Mouse (Mus musculus): ENCODE measurements at regions not wholly inside any gene's neighbourhood (a gene's known extent, or its start where the extent isn't known, plus 50 kb on each side); places are given as distances from the start of the nearest gene placed in this dataset.

DNA sequence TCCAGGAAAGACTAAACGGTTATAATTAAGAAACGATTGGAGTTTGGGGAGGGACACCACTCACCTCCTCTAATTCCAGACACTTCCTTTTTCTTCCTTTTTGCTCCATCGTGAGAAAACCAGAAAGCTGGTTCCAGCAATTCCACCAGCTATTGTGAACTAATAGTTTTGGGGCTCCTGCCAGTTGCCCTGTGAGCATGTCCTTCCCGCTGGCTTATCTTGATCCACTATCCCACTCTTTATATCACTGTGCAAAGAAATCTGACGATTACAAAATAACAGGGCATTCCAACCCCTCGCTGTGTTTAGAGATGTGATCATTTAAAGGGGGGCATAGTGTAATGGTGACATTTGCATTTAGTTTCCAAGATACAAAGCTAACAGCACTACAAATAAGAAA, 130.5 kb upstream of the Nav3 start:
- H3K27ac ChIP-seq (ENCODE audit: low read depth), result no peak overlapping the region
- H3K9ac ChIP-seq (replicated peaks; ENCODE audit: low read depth, low read length), result no peak overlapping the region
- no peaks in the 10 kb centered on the region for H3K27me3 ChIP-seq (ENCODE audit: control insufficient read depth, insufficient read depth, low read length)
- 50% methylated on average over 6 of the region's 6 CpGs for WGBS
- no peak overlapping the region for H3K4me3 ChIP-seq (ENCODE audit: low read depth, low read length)
- no peak overlapping the region for H3K4me2 ChIP-seq (ENCODE audit: low read depth, low read length)
- TF ChIP-seq CTCF (IDR thresholded peaks at IDR 0.05; ENCODE audit: low read depth) (no peak), EP300 (IDR thresholded peaks at IDR 0.05; ENCODE audit: low read depth) (no peak)
- H3K36me3 ChIP-seq (replicated peaks; ENCODE audit: control insufficient read depth, insufficient read depth, low read length), result no peaks in the 10 kb centered on the region
- peaks cover 5% of the 10 kb centered on the region; the same call in 1 of the 2 replicates for H3K4me1 ChIP-seq (ENCODE audit: control insufficient read depth, insufficient read depth)
- H3K9me3 ChIP-seq (replicated peaks; ENCODE audit: control insufficient read depth, low read length), result no peaks in the 10 kb centered on the region
- DNase-seq (ENCODE audit: low spot score) (no peak), ATAC-seq (ENCODE audit: insufficient read depth, low read depth) (no peak)

DNA sequence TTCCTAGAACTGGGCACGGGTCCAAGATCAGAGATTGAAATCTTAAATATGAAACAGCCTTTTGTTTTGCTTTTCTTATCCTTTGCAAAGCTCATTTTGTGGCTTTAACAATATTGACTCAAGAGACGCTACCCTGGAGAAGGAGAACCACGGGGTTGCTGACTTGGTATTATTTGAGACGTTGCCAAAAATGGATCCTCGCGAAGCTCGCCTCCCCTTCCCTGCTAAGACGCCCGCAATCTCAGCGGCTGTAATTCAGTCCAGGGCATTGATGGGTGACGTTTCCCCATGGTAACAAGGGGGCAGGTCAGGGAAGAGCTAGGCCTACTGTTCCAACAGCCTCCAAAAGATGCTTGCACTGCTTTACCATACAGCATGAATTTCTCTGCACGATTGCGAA, 131.5 kb upstream of the Nav3 start:
- ATAC-seq (ENCODE audit: insufficient read depth, low read depth) (no peak), DNase-seq (ENCODE audit: low spot score) (no peak)
- TF ChIP-seq CTCF (IDR thresholded peaks at IDR 0.05; ENCODE audit: low read depth) (no peak), EP300 (IDR thresholded peaks at IDR 0.05; ENCODE audit: low read depth) (no peak)
- Histone ChIP-seq H3K27me3 (ENCODE audit: control insufficient read depth, insufficient read depth, low read length) (no peaks in the 10 kb centered on the region), H3K9ac (replicated peaks; ENCODE audit: low read depth, low read length) (no peak overlapping the region), H3K4me2 (ENCODE audit: low read depth, low read length) (no peak overlapping the region), H3K36me3 (replicated peaks; ENCODE audit: control insufficient read depth, insufficient read depth, low read length) (no peaks in the 10 kb centered on the region), H3K27ac (ENCODE audit: low read depth) (no peak overlapping the region), H3K4me3 (ENCODE audit: low read depth, low read length) (no peak overlapping the region), H3K9me3 (replicated peaks; ENCODE audit: control insufficient read depth, low read length) (no peaks in the 10 kb centered on the region), H3K4me1 (ENCODE audit: control insufficient read depth, insufficient read depth) (peaks cover 5% of the 10 kb centered on the region; the same call in 1 of the 2 replicates)
- WGBS, result 58% methylated on average over 13 of the region's 13 CpGs

DNA sequence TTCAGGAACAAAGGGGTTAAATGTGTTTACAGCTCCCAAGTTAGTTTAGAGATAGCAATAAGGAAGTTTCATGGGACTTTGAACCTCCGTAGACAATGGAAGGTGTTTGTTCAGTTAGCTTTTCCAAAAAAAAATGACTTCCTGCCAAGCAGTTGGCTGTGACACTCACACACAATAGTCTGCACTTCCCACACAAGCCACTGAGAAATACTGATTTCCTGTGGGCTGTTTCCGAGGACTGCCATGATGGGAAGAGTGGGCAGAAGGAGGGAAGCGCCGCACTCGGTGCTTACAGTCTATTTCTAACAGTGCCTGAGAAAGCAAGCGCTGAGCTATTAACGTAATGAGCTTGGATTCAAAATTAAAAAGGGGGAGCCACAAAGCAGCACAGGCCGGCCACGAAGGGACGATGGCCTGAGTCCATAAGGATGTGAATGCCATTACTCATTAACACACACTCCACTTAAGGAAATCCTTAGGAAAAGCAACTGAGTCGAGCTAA, 144.4 kb upstream of the Nav3 start:
- 56% methylated on average over 11 of the region's 11 CpGs for WGBS
- DNase-seq (ENCODE audit: low spot score) (peak; percentile 32), ATAC-seq (ENCODE audit: insufficient read depth, low read depth) (peak; percentile 63)
- no peaks in the 10 kb centered on the region for H3K9me3 ChIP-seq (replicated peaks; ENCODE audit: control insufficient read depth, low read length)
- H3K4me2 ChIP-seq (ENCODE audit: low read depth, low read length), result peak overlapping the region; percentile 33; the same call in 1 of the 2 replicates
- no peaks in the 10 kb centered on the region for H3K4me1 ChIP-seq (ENCODE audit: control insufficient read depth, insufficient read depth)
- H3K27me3 ChIP-seq (ENCODE audit: control insufficient read depth, insufficient read depth, low read length), result no peaks in the 10 kb centered on the region
- H3K36me3 ChIP-seq (replicated peaks; ENCODE audit: control insufficient read depth, insufficient read depth, low read length), result no peaks in the 10 kb centered on the region
- H3K9ac ChIP-seq (replicated peaks; ENCODE audit: low read depth, low read length), result no peak overlapping the region
- H3K27ac ChIP-seq (ENCODE audit: low read depth), result peak overlapping the region; percentile 71
- no peak for TF ChIP-seq CTCF (IDR thresholded peaks at IDR 0.05; ENCODE audit: low read depth)
- no peak for TF ChIP-seq EP300 (IDR thresholded peaks at IDR 0.05; ENCODE audit: low read depth)
- H3K4me3 ChIP-seq (ENCODE audit: low read depth, low read length), result no peak overlapping the region

DNA sequence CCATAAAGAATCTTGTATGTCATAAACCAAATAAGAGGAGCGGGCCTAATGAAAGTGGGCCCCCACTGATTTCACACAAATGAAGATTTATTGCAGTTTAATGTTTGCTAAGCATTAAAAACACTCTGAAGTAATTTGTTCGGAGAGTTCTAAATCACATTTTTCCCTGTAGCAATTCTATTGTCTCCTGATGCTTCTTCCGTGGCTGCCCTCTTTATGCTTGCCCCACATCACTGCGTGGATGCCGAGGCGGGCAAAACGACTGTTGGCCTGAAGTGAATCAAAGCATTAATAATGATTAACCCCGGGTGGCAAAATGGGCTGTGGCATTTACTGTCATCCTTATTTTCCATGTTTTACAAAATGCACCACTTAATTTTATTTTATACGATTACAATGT, 134.9 kb upstream of the E2f7 start:
- Histone ChIP-seq H3K4me2 (ENCODE audit: low read depth, low read length) (no peak overlapping the region), H3K9ac (replicated peaks; ENCODE audit: low read depth, low read length) (no peak overlapping the region)
- ATAC-seq (ENCODE audit: insufficient read depth, low read depth), result no peak

DNA sequence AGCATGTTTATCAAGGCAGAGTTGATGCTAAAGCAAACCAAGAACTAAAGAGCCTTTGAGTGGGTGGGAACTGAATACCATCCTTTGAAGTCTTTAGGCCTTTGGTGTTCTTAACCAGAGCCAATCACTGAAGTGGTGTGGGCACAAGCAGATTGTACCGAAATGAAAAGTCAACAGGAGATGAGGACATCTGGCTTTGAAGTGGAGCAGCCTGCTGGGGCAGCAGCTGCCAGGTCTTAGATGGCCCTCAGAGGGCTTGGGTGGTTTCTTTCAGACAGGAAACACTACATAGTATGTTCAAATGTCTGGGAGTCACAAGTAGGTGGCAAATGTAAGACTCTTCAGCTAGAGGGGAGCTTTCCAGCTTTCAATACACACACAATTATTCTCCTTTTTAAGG, 128.2 kb upstream of the E2f7 start:
- WGBS, result 29% methylated on average over 1 of the region's 1 CpGs
- ATAC-seq (ENCODE audit: insufficient read depth, low read depth) (no peak), DNase-seq (ENCODE audit: low spot score) (no peak)
- TF ChIP-seq CTCF (IDR thresholded peaks at IDR 0.05; ENCODE audit: low read depth) (no peak), EP300 (IDR thresholded peaks at IDR 0.05; ENCODE audit: low read depth) (no peak)
- Histone ChIP-seq H3K4me3 (ENCODE audit: low read depth, low read length) (no peak overlapping the region), H3K27ac (ENCODE audit: low read depth) (no peak overlapping the region), H3K27me3 (ENCODE audit: control insufficient read depth, insufficient read depth, low read length) (no peaks in the 10 kb centered on the region), H3K4me1 (ENCODE audit: control insufficient read depth, insufficient read depth) (no peaks in the 10 kb centered on the region), H3K9me3 (replicated peaks; ENCODE audit: control insufficient read depth, low read length) (peaks cover 10% of the 10 kb centered on the region), H3K9ac (replicated peaks; ENCODE audit: low read depth, low read length) (no peak overlapping the region), H3K4me2 (ENCODE audit: low read depth, low read length) (no peak overlapping the region), H3K36me3 (replicated peaks; ENCODE audit: control insufficient read depth, insufficient read depth, low read length) (no peaks in the 10 kb centered on the region; the same call in 1 of the 2 replicates)

More for the DNA sequence above, 134.9 kb upstream of the E2f7 start:
- Histone ChIP-seq H3K27me3 (ENCODE audit: control insufficient read depth, insufficient read depth, low read length) (no peaks in the 10 kb centered on the region), H3K9me3 (replicated peaks; ENCODE audit: control insufficient read depth, low read length) (peaks cover 10% of the 10 kb centered on the region), H3K36me3 (replicated peaks; ENCODE audit: control insufficient read depth, insufficient read depth, low read length) (no peaks in the 10 kb centered on the region; the same call in 1 of the 2 replicates), H3K27ac (ENCODE audit: low read depth) (no peak overlapping the region), H3K4me3 (ENCODE audit: low read depth, low read length) (no peak overlapping the region), H3K4me1 (ENCODE audit: control insufficient read depth, insufficient read depth) (no peaks in the 10 kb centered on the region)
- WGBS, result 90% methylated on average over 9 of the region's 9 CpGs
- DNase-seq (ENCODE audit: low spot score), result no peak
- TF ChIP-seq EP300 (IDR thresholded peaks at IDR 0.05; ENCODE audit: low read depth), result no peak
- TF ChIP-seq CTCF (IDR thresholded peaks at IDR 0.05; ENCODE audit: low read depth), result no peak

DNA sequence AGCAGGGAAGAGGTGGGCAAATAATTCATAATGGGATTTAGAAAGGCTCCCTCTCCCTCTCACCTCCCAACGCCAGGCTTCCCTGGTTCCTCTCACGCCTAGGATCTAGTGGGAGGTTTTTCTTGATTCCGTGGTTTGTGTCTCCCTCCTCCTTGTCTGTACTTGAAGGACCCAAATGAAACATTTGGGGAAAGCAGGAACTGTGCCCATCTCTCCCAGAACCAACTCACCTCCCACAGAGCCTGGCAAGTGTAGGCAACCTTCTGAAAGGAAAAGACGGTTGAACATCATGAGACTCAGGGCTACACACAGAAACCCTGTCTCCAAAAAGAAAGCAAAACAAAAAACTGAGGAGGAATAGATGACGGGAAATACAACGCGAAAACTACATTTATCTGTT, 126.0 kb upstream of the E2f7 start:
- ATAC-seq (ENCODE audit: insufficient read depth, low read depth), result no peak
- no peak overlapping the region for H3K4me3 ChIP-seq (ENCODE audit: low read depth, low read length)
- H3K4me1 ChIP-seq (ENCODE audit: control insufficient read depth, insufficient read depth), result no peaks in the 10 kb centered on the region
- no peak overlapping the region for H3K4me2 ChIP-seq (ENCODE audit: low read depth, low read length)
- no peak overlapping the region for H3K9ac ChIP-seq (replicated peaks; ENCODE audit: low read depth, low read length)
- WGBS, result 77% methylated on average over 7 of the region's 7 CpGs
- H3K27ac ChIP-seq (ENCODE audit: low read depth), result no peak overlapping the region
- TF ChIP-seq EP300 (IDR thresholded peaks at IDR 0.05; ENCODE audit: low read depth), result no peak
- TF ChIP-seq CTCF (IDR thresholded peaks at IDR 0.05; ENCODE audit: low read depth), result no peak
- no peaks in the 10 kb centered on the region for H3K27me3 ChIP-seq (ENCODE audit: control insufficient read depth, insufficient read depth, low read length)
- H3K36me3 ChIP-seq (replicated peaks; ENCODE audit: control insufficient read depth, insufficient read depth, low read length), result no peaks in the 10 kb centered on the region
- no peak for DNase-seq (ENCODE audit: low spot score)
- peaks cover 2% of the 10 kb centered on the region for H3K9me3 ChIP-seq (replicated peaks; ENCODE audit: control insufficient read depth, low read length)

Data from heart, postnatal 0 days (tissue).